Mouse (Mus musculus): ENCODE measurements around the gene Hat1. TPM values are rescaled to one million over a fixed set of nuclear protein-coding genes. Genes with fewer than 3 reads are reported as not detected.
A peak's percentile ranks its signal among the peaks of the same experiment; 100 is the strongest.

Gene Hat1
- polyA plus RNA-seq, 1 experiment: 66.2 TPM

DNA sequence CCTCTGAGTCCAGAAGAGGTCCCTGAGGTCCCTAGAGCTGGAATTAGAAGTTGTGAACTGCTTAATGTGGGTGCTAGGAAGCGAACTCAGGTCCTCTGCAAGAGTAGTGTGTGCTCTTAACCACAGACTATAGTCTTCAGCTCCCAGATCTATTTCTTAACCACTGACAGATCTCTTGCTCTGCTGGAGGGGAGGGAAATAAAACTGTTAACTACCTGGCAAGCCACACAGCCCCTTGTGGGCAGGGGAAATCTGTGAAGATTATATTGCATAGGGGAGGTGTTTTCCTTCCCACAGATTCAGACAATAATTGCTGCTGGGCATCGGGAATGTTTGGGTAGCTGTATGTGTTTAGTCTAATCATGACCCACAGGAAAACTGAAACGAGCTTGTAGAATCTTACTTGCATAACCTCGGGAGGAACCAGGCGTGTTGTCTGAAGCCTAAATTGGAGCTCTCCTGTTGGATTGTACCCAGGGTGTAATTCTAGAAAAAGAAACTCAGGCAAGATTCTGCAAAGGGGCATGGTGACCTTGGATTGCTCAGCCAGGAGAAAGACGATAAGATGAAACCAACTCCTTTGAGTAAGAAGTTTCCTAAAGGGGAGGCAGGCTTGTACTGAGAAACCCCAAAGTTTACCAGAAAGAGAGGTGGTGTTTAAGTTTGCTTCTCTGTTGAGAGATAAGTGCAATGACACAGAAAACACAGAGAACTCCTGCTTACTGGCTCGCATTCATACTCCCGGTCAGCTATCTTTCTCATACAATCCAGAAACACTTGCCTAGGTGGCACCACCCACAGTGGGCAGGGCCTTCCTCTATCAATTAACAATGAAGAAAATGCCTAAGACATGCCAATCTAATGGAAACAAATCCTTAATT lies 14.2 kb upstream of the Hat1 start:
- no peak overlapping the region for H3K4me3 ChIP-seq (ENCODE audit: insufficient read depth, low read length)
- H3K4me1 ChIP-seq (ENCODE audit: control insufficient read depth, insufficient read depth, low read length): 0 out of 2 replicates have a peak, but pooled peaks cover 3% of the 10 kb centered on the region
- no peak overlapping the region for H3K27ac ChIP-seq (ENCODE audit: insufficient read depth, low read length)
- TF ChIP-seq CTCF (IDR thresholded peaks at IDR 0.05; ENCODE audit: borderline replicate concordance, insufficient read depth, low read length): no peak

DNA sequence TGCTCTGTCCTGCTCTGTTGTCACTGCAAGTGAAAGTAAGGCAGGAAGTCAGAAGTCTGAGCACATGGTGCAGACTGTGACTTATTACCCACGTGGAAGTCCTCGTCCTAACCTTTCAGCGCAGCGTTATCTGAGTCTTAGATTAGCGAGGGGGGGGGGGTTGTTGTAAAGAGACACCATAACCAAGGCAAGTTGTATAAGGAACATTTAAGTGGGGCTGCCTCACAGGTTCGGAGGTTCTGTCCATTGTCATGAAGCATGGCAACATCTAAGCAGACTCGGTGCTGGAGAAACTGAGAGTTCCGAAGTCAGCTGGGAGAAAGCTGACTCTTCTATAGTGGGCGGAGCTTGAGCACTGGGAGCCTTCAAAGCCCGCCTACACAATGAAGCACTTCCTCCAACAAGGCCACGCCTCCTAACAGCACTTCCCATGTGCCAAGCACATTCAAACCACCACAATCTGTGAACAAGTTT lies 12.3 kb upstream of the Hat1 start:
- Histone ChIP-seq H3K4me3 (ENCODE audit: insufficient read depth, low read length) (no peak overlapping the region), H3K27ac (ENCODE audit: insufficient read depth, low read length) (no peak overlapping the region), H3K4me1 (ENCODE audit: control insufficient read depth, insufficient read depth, low read length) (0 out of 2 replicates have a peak, but pooled peaks cover 2% of the 10 kb centered on the region)
- TF ChIP-seq CTCF (IDR thresholded peaks at IDR 0.05; ENCODE audit: borderline replicate concordance, insufficient read depth, low read length): no peak
- no peak for TF ChIP-seq POLR2A (IDR thresholded peaks at IDR 0.05; ENCODE audit: low read depth, low read length)

DNA sequence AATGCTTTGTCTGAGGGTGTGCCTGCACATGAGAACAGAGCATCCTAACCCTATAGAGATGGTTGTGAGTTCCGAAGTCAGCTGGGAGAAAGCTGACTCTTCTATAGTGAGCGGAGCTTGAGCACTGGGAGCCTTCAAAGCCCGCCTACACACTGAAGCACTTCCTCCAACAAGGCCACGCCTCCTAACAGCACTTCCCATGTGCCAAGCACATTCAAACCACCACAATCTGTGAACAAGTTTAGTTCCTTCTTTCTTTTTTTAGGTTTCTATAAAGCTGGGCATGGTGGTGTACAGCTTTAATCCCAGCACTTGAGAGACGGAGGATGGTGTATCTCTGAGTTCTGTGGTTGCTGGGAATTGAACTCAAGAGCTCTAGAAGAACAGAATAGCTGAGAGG lies 11.3 kb upstream of the Hat1 start:
- no peak for TF ChIP-seq POLR2A (IDR thresholded peaks at IDR 0.05; ENCODE audit: low read depth, low read length)
- no peak for TF ChIP-seq CTCF (IDR thresholded peaks at IDR 0.05; ENCODE audit: borderline replicate concordance, insufficient read depth, low read length)
- H3K4me1 ChIP-seq (ENCODE audit: control insufficient read depth, insufficient read depth, low read length): no peaks in the 10 kb centered on the region
- no peak overlapping the region for H3K27ac ChIP-seq (ENCODE audit: insufficient read depth, low read length)
- H3K4me3 ChIP-seq (ENCODE audit: insufficient read depth, low read length): no peak overlapping the region

DNA sequence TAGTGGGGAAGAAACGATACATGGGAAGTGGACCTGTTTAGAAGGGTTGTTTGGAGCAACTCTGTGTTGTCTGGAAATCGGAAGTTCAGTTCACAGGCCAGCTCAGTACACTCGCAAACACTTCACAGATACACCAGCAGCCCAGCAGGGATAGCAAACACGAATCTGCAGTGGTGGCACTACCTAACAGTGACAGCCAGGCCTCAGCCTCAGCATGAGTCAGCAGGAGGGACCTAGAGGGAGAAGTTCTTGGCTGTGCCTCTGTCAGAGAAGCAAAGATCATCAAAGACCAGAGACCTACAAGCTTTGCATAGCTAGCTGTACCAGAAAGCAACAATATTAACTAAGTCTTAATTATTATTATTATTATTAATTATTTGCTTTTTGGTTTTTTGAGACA lies 6.8 kb upstream of the Hat1 start:
- H3K27ac ChIP-seq (ENCODE audit: insufficient read depth, low read length): no peak overlapping the region
- no peak for TF ChIP-seq POLR2A (IDR thresholded peaks at IDR 0.05; ENCODE audit: low read depth, low read length)
- no peak for TF ChIP-seq CTCF (IDR thresholded peaks at IDR 0.05; ENCODE audit: borderline replicate concordance, insufficient read depth, low read length)
- H3K4me1 ChIP-seq (ENCODE audit: control insufficient read depth, insufficient read depth, low read length): no peaks in the 10 kb centered on the region
- no peak overlapping the region for H3K4me3 ChIP-seq (ENCODE audit: insufficient read depth, low read length)

DNA sequence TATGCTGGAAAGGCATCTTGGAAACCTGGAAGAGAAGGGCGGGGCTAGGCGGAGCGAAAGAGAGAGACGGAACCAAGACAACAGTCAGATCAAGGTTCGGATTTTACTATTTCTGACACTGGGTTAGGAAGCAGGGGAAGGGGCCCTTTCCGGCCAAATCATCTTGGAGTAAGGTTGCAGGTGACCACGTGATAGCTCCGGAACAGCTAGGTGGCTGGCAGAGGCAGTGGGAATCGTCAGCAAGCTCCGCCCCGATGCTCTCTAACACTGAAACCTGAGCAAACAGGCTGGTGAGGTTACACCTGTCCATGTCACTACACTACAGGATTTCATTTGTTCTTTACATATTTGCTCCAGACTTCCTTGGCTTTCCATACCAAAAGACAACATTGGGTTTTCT lies 4.9 kb upstream of the Hat1 start:
- no peak overlapping the region for H3K4me3 ChIP-seq (ENCODE audit: insufficient read depth, low read length)
- H3K27ac ChIP-seq (ENCODE audit: insufficient read depth, low read length): no peak overlapping the region
- TF ChIP-seq CTCF (IDR thresholded peaks at IDR 0.05; ENCODE audit: borderline replicate concordance, insufficient read depth, low read length) (no peak), POLR2A (IDR thresholded peaks at IDR 0.05; ENCODE audit: low read depth, low read length) (no peak)
- H3K4me1 ChIP-seq (ENCODE audit: control insufficient read depth, insufficient read depth, low read length): no peaks in the 10 kb centered on the region

DNA sequence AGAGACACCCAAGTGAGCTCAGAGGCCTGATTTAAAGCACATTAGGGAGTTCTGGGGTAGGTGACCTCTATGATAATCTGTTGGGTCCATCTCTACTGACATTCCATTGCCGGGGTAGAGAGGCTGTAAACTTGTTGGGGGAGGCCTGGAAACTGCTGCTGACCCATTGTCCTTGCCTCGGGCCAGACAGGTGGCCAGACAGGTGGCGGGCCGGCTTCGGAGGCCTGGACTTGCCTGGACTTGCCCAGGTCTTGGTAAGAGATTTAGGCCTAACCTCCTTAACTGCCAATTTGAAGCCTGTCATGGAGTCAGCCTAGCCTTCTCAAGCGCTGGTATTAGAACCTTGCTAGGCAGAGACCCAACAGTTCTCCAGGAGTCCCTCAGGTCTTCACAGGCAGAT lies 992 bp upstream of the Hat1 start:
- TF ChIP-seq POLR2A (IDR thresholded peaks at IDR 0.05; ENCODE audit: low read depth, low read length) (no peak), CTCF (IDR thresholded peaks at IDR 0.05; ENCODE audit: borderline replicate concordance, insufficient read depth, low read length) (no peak)

DNA sequence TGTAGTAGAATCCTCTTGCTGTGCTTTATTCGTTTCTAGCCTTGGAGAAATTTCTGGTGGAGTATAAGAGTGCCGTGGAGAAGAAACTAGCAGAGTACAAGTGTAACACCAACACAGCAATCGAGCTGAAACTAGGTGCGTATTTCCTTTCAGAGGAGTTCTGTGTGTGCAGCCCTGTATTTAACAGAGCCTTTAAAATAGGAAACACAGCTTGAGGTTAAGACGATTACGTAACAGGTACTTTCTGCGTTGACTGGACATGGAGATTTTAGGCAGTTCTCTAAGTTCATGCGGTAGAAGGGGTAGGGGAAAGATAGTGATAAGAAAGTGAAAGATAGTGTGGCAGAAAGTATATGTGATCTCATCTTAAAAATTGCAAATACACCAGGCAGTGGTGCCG lies 1.1 kb downstream of the Hat1 start:
- Histone ChIP-seq H3K27ac (ENCODE audit: insufficient read depth, low read length) (no peak overlapping the region), H3K4me3 (ENCODE audit: insufficient read depth, low read length) (peak overlapping the region; percentile 81), H3K4me1 (ENCODE audit: control insufficient read depth, insufficient read depth, low read length) (no peaks in the 10 kb centered on the region)
- no peak for TF ChIP-seq CTCF (IDR thresholded peaks at IDR 0.05; ENCODE audit: borderline replicate concordance, insufficient read depth, low read length)
- TF ChIP-seq POLR2A (IDR thresholded peaks at IDR 0.05; ENCODE audit: low read depth, low read length): no peak

More for the DNA sequence above, 992 bp upstream of the Hat1 start:
- Histone ChIP-seq H3K4me1 (ENCODE audit: control insufficient read depth, insufficient read depth, low read length) (no peaks in the 10 kb centered on the region), H3K27ac (ENCODE audit: insufficient read depth, low read length) (no peak overlapping the region), H3K4me3 (ENCODE audit: insufficient read depth, low read length) (no peak overlapping the region)

DNA sequence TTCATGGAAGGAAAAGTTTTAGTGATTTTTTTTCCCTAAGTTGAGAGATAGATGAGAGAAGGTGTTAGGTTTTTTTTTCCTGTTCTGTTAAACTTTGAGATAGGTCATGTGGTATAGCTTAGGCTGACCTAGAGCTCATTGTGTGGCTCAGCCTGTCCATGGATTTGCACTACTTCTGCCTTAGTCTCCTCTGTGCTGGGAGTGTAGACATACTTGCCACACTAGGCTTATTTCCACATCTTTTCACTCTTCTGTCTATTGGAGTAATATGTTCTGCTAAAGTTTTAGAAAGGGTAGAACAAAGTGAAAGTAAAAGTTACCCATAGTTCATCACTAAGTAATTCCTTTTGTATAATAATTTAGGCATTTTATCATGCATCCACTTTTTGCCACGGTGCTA lies 16.9 kb downstream of the Hat1 start:
- H3K4me3 ChIP-seq (ENCODE audit: insufficient read depth, low read length): no peak overlapping the region
- no peak overlapping the region for H3K27ac ChIP-seq (ENCODE audit: insufficient read depth, low read length)
- no peaks in the 10 kb centered on the region for H3K4me1 ChIP-seq (ENCODE audit: control insufficient read depth, insufficient read depth, low read length)
- TF ChIP-seq CTCF (IDR thresholded peaks at IDR 0.05; ENCODE audit: borderline replicate concordance, insufficient read depth, low read length) (no peak), POLR2A (IDR thresholded peaks at IDR 0.05; ENCODE audit: low read depth, low read length) (no peak)

DNA sequence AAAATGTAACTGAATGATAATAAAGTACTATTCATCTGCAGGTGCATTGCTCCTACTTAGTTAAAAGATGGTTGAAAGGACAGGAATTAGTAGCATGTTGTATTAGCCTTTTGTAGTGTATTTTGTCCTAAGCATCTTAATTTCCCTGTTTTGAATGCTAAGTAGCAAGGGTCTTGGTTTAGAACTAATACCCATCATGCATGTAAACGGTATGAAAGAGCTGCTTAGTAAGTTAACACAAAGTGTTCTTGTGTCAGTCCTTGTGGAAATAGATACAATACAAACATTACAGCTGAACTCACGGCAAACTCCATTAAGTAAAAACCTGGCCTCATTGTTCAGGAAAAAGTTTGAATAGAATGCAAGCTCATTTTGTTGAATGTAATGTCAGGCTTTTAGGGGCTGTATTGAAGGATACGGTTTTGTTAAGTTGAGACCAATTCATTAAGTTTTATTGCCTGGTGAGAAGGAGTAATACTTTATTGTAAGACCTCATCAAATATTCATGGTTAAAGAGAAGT lies 30.1 kb downstream of the Hat1 start:
- H3K4me1 ChIP-seq (ENCODE audit: control insufficient read depth, insufficient read depth, low read length): peaks cover 3% of the 10 kb centered on the region
- TF ChIP-seq CTCF (IDR thresholded peaks at IDR 0.05; ENCODE audit: borderline replicate concordance, insufficient read depth, low read length): no peak
- TF ChIP-seq POLR2A (IDR thresholded peaks at IDR 0.05; ENCODE audit: low read depth, low read length): no peak
- H3K4me3 ChIP-seq (ENCODE audit: insufficient read depth, low read length): no peak overlapping the region
- no peak overlapping the region for H3K27ac ChIP-seq (ENCODE audit: insufficient read depth, low read length)

DNA sequence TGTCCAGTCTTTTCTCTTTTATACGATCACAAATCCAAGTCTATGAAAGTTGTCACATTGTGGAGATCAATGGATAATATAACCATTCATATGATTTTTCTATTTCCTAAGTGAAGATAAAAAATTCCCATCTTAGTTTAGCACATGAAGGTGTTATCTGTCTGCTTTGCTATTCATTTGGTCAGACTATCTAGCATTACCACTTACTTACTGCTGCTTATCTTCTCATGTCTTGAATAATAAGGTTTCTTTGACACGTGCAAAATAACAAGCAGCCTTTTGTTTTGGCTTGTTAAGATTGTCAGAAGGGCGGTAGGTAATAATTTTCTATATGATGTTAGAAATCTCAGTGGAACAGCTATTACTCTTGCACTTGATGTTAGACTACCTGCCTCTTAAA lies 30.6 kb downstream of the Hat1 start:
- Histone ChIP-seq H3K27ac (ENCODE audit: insufficient read depth, low read length) (no peak overlapping the region), H3K4me3 (ENCODE audit: insufficient read depth, low read length) (no peak overlapping the region), H3K4me1 (ENCODE audit: control insufficient read depth, insufficient read depth, low read length) (peaks cover 3% of the 10 kb centered on the region)
- TF ChIP-seq POLR2A (IDR thresholded peaks at IDR 0.05; ENCODE audit: low read depth, low read length) (no peak), CTCF (IDR thresholded peaks at IDR 0.05; ENCODE audit: borderline replicate concordance, insufficient read depth, low read length) (no peak)
